Mouse (Mus musculus): ENCODE results near the gene Pld3.

- TF ChIP-seq CTCF (conservative IDR thresholded peaks at IDR 0.05; ENCODE audit: low read length), result no peak
- TF ChIP-seq POU5F1 (IDR thresholded peaks at IDR 0.05; ENCODE audit: borderline replicate concordance, low read length), result no peak
- TF ChIP-seq NANOG (IDR thresholded peaks at IDR 0.05; ENCODE audit: borderline replicate concordance, low read length), result no peak
Measured at GRCm38 (mm10) chr7:27529070-27529469, 23.9 kb downstream of the Pld3 start.
